Mouse (Mus musculus) liver, embryonic 13.5 days (tissue): ENCODE data around the gene Cyth1. TPM values are rescaled to one million over a fixed set of nuclear protein-coding genes. Genes with fewer than 3 reads are reported as not detected.
A peak's percentile ranks its signal among the peaks of the same experiment; 100 is the strongest.

Source experiments
- ATAC-seq: fragments of 200-750 bp; cut with Nextera tagmentation; 2 replicates; pipeline ENCODE4 v1.8.0; 2017; ENCODE audit warnings: low read depth, mild to moderate bottlenecking, moderate number of reproducible peaks, moderate library complexity
- DNase-seq: peaks from one replicate; pipeline ENCODE4 v3.0.0; 2022
- H3K27ac ChIP-seq: fragments of 300-500 bp; sonication (generic); 2 replicates; pipeline ENCODE4 v1.5.1; 2015; ENCODE audit warnings: moderate library complexity, mild to moderate bottlenecking, inconsistent platforms
- H3K27me3 ChIP-seq: fragments of 300-500 bp; sonication (generic); 2 replicates; pipeline ENCODE4 v1.6.1; 2015; ENCODE audit warnings: mild to moderate bottlenecking, inconsistent platforms
- H3K36me3 ChIP-seq: fragments of 300-500 bp; sonication (generic); 2 replicates; pipeline ENCODE4 v1.6.1; 2015; ENCODE audit warnings: mild to moderate bottlenecking, inconsistent platforms
- H3K4me1 ChIP-seq: fragments of 300-500 bp; sonication (generic); replicated peaks from 2 replicates; pipeline ENCODE4 v1.6.1; 2015; ENCODE audit warnings: inconsistent platforms
- H3K4me2 ChIP-seq: fragments of 300-500 bp; sonication (generic); 2 replicates; pipeline ENCODE4 v1.6.1; 2015; ENCODE audit warnings: inconsistent platforms, mild to moderate bottlenecking, moderate library complexity
- H3K4me3 ChIP-seq: fragments of 300-500 bp; sonication (generic); replicated peaks from 2 replicates; pipeline ENCODE4 v1.5.1; 2015; ENCODE audit warnings: mild to moderate bottlenecking, inconsistent platforms
- H3K9ac ChIP-seq: fragments of 300-500 bp; sonication (generic); 2 replicates; pipeline ENCODE4 v1.6.1; 2015; ENCODE audit warnings: mild to moderate bottlenecking, inconsistent platforms
- H3K9me3 ChIP-seq: fragments of 300-500 bp; sonication (generic); replicated peaks from 2 replicates; pipeline ENCODE4 v1.6.1; 2016; ENCODE audit warnings: inconsistent platforms
- WGBS: fragments of 180-500 bp; shearing (Covaris S2); methylation state at CpG from one replicate; pipeline ENCODE4 v1.1.7; 2015; ENCODE audit not compliant: insufficient replicate concordance; 5-methylcytosine and 5-hydroxymethylcytosine counted together
- polyA plus RNA-seq: library from polyadenylated mRNA; unstranded; fragments of >200 nt; fragmentation: Nextera tagmentation; extraction: Ambion mirVana; gene quantifications from 2 replicates; pipeline ENCODE4 v1.2.1, GENCODE M21; 2015

Gene Cyth1
- polyA plus RNA-seq, 1 experiment from 2014 or later: 2.3 TPM

- H3K9me3 ChIP-seq: no peaks in the 10 kb centered on the region
- whole genome bisulfite sequencing: 76% methylated on average over 7 of the region's 7 CpGs
- H3K4me2 ChIP-seq: no peak overlapping the region
- DNase-seq (no peak), ATAC-seq (no peak)
- H3K9ac ChIP-seq: no peak overlapping the region
- peaks cover 11% of the 10 kb centered on the region for H3K4me1 ChIP-seq
- no peaks in the 10 kb centered on the region for H3K27me3 ChIP-seq
- peaks cover 21% of the 10 kb centered on the region for H3K36me3 ChIP-seq
- H3K4me3 ChIP-seq: no peak overlapping the region
- no peak overlapping the region for H3K27ac ChIP-seq
Measured at GRCm38 (mm10) chr11:118253447-118254158, 5.2 kb upstream of the Cyth1 start.

- H3K36me3 ChIP-seq: no peaks in the 10 kb centered on the region
- peak overlapping the region; percentile 99 for H3K4me2 ChIP-seq
- H3K4me3 ChIP-seq: peak overlapping the region; percentile 77
- no peaks in the 10 kb centered on the region for H3K9me3 ChIP-seq
- peaks cover 40% of the 10 kb centered on the region for H3K4me1 ChIP-seq
- peaks cover 15% of the 10 kb centered on the region for H3K27me3 ChIP-seq
- peak overlapping the region; percentile 65 for H3K9ac ChIP-seq
- DNase-seq (no peak), ATAC-seq (no peak; the same call in 1 of the 2 replicates)
- H3K27ac ChIP-seq: peak overlapping the region; percentile 56
- WGBS: 6% methylated on average over 5 of the region's 5 CpGs
Measured at GRCm38 (mm10) chr11:118249012-118249383, 606 bp upstream of the Cyth1 start.

- WGBS: 5% methylated on average over 43 of the region's 43 CpGs
- DNase-seq (peak; percentile 23), ATAC-seq (no peak)
- peak overlapping the region; percentile 85 for H3K9ac ChIP-seq
- no peaks in the 10 kb centered on the region for H3K9me3 ChIP-seq
- peaks cover 42% of the 10 kb centered on the region for H3K4me1 ChIP-seq
- H3K36me3 ChIP-seq: no peaks in the 10 kb centered on the region
- H3K27me3 ChIP-seq: peaks cover 15% of the 10 kb centered on the region
- H3K4me3 ChIP-seq: peak overlapping the region; percentile 77
- H3K4me2 ChIP-seq: peak overlapping the region; percentile 99
- peak overlapping the region; percentile 13 for H3K27ac ChIP-seq
Measured at GRCm38 (mm10) chr11:118247359-118248095, 865 bp downstream of the Cyth1 start.

- H3K4me2 ChIP-seq: peak overlapping the region; percentile 99
- H3K9me3 ChIP-seq: no peaks in the 10 kb centered on the region
- WGBS: 63% methylated on average over 5 of the region's 5 CpGs
- peaks cover 15% of the 10 kb centered on the region for H3K27me3 ChIP-seq
- H3K36me3 ChIP-seq: no peaks in the 10 kb centered on the region
- peak overlapping the region; percentile 85; the same call in 1 of the 2 replicates for H3K9ac ChIP-seq
- H3K27ac ChIP-seq: no peak overlapping the region
- ATAC-seq (no peak), DNase-seq (no peak)
- peak overlapping the region; percentile 77 for H3K4me3 ChIP-seq
- peaks cover 42% of the 10 kb centered on the region for H3K4me1 ChIP-seq
Measured at GRCm38 (mm10) chr11:118246724-118247123, 1.7 kb downstream of the Cyth1 start.

- no peak for ATAC-seq
- Histone ChIP-seq H3K4me3 (no peak overlapping the region), H3K27me3 (peaks cover 15% of the 10 kb centered on the region), H3K36me3 (no peaks in the 10 kb centered on the region), H3K27ac (no peak overlapping the region), H3K9me3 (no peaks in the 10 kb centered on the region), H3K4me2 (no peak overlapping the region), H3K4me1 (peaks cover 51% of the 10 kb centered on the region), H3K9ac (no peak overlapping the region)
- 68% methylated on average over 2 of the region's 2 CpGs for WGBS
- no peak for DNase-seq
Measured at GRCm38 (mm10) chr11:118245130-118245529, 3.3 kb downstream of the Cyth1 start.

GRCm38 (mm10) chr11:118243627-118244261 lies 4.6 kb downstream of the Cyth1 start:
- no peak overlapping the region for H3K9ac ChIP-seq
- H3K27me3 ChIP-seq: peaks cover 15% of the 10 kb centered on the region
- DNase-seq: no peak
- H3K9me3 ChIP-seq: no peaks in the 10 kb centered on the region
- H3K4me1 ChIP-seq: peaks cover 50% of the 10 kb centered on the region
- ATAC-seq: no peak
- H3K4me3 ChIP-seq: no peak overlapping the region
- WGBS: 44% methylated on average over 6 of the region's 6 CpGs
- no peaks in the 10 kb centered on the region for H3K36me3 ChIP-seq
- no peak overlapping the region for H3K4me2 ChIP-seq
- H3K27ac ChIP-seq: no peak overlapping the region

GRCm38 (mm10) chr11:118242506-118242905 lies 5.9 kb downstream of the Cyth1 start:
- Histone ChIP-seq H3K4me2 (no peak overlapping the region), H3K4me1 (peaks cover 42% of the 10 kb centered on the region), H3K9ac (no peak overlapping the region), H3K27me3 (peaks cover 9% of the 10 kb centered on the region), H3K4me3 (no peak overlapping the region), H3K36me3 (no peaks in the 10 kb centered on the region), H3K27ac (no peak overlapping the region), H3K9me3 (no peaks in the 10 kb centered on the region)
- DNase-seq (no peak), ATAC-seq (no peak)
- 69% methylated on average over 4 of the region's 4 CpGs for WGBS

- Histone ChIP-seq H3K27me3 (no peaks in the 10 kb centered on the region), H3K4me1 (peaks cover 38% of the 10 kb centered on the region), H3K27ac (no peak overlapping the region), H3K4me3 (no peak overlapping the region), H3K4me2 (no peak overlapping the region), H3K36me3 (no peaks in the 10 kb centered on the region), H3K9ac (no peak overlapping the region), H3K9me3 (no peaks in the 10 kb centered on the region)
- DNase-seq (no peak), ATAC-seq (no peak)
- WGBS: 67% methylated on average over 4 of the region's 4 CpGs
Measured at GRCm38 (mm10) chr11:118240388-118240787, 8.0 kb downstream of the Cyth1 start.

- Histone ChIP-seq H3K9ac (no peak overlapping the region), H3K4me3 (no peak overlapping the region), H3K27ac (no peak overlapping the region), H3K27me3 (no peaks in the 10 kb centered on the region), H3K4me2 (no peak overlapping the region), H3K36me3 (no peaks in the 10 kb centered on the region), H3K4me1 (peaks cover 40% of the 10 kb centered on the region), H3K9me3 (no peaks in the 10 kb centered on the region)
- ATAC-seq (no peak), DNase-seq (no peak)
- WGBS: 64% methylated on average over 14 of the region's 14 CpGs
Measured at GRCm38 (mm10) chr11:118239281-118240198, 8.9 kb downstream of the Cyth1 start.

GRCm38 (mm10) chr11:118236520-118237190 lies 11.7 kb downstream of the Cyth1 start:
- no peaks in the 10 kb centered on the region for H3K9me3 ChIP-seq
- H3K27me3 ChIP-seq: no peaks in the 10 kb centered on the region
- 19% methylated on average over 6 of the region's 6 CpGs for WGBS
- peaks cover 47% of the 10 kb centered on the region for H3K4me1 ChIP-seq
- H3K4me2 ChIP-seq: no peak overlapping the region
- peak overlapping the region; percentile 50; the same call in 1 of the 2 replicates for H3K27ac ChIP-seq
- H3K4me3 ChIP-seq: no peak overlapping the region
- H3K9ac ChIP-seq: no peak overlapping the region
- ATAC-seq (peak; percentile 62; the same call in 1 of the 2 replicates), DNase-seq (no peak)
- no peaks in the 10 kb centered on the region for H3K36me3 ChIP-seq
